Mouse (Mus musculus) cerebellum, adult 2 months (tissue): ENCODE results near the gene Kmt5c. TPM values are rescaled to one million over a fixed set of nuclear protein-coding genes. Genes with fewer than 3 reads are reported as not detected.
"Not testable (repeated sequence)": the region's sequence is repeated elsewhere in the genome, so short reads cannot be mapped to it uniquely, and the experiment has no call there.

Source experiments
- DNase-seq, 2 experiments: peaks; one replicate each; pipeline ENCODE4 v3.0.0; 2021
- H3K27ac ChIP-seq: fragments of 200-500 bp; 2 replicates; pipeline ENCODE4 v1.5.1; 2012; ENCODE audit warnings: low read length, control low read depth, inconsistent platforms; ENCODE audit not compliant: insufficient read depth
- H3K27me3 ChIP-seq: fragments of 200-500 bp; 2 replicates; pipeline ENCODE4 v1.6.1; 2012; ENCODE audit warnings: inconsistent platforms, mild to moderate bottlenecking, low read length, moderate library complexity; ENCODE audit not compliant: control insufficient read depth, insufficient read depth
- H3K4me1 ChIP-seq: fragments of 200-500 bp; 2 replicates; pipeline ENCODE4 v1.6.1; 2011; ENCODE audit warnings: low read length; ENCODE audit not compliant: control insufficient read depth, insufficient read depth
- H3K4me3 ChIP-seq: fragments of 200-500 bp; replicated peaks from 2 replicates; pipeline ENCODE3; 2011; ENCODE audit warnings: mild to moderate bottlenecking, low read depth, low read length, control low read depth; ENCODE audit not compliant: insufficient read depth
- CTCF ChIP-seq: fragments of 200-500 bp; IDR thresholded peaks from 2 replicates; pipeline ENCODE4 v1.5.1; 2011; ENCODE audit warnings: low read depth, mild to moderate bottlenecking, control low read depth, low read length, moderate library complexity, borderline replicate concordance; ENCODE audit not compliant: insufficient read depth
- POLR2A ChIP-seq: fragments of 200-500 bp; IDR thresholded peaks from 2 replicates; pipeline ENCODE4 v1.6.1; 2011; ENCODE audit warnings: low read length, control low read depth, borderline replicate concordance; ENCODE audit not compliant: insufficient read depth
- WGBS: fragments of 180-500 bp; shearing (Covaris S2); methylation state at CpG from one replicate; pipeline ENCODE4 v1.1.7; 2018; 5-methylcytosine and 5-hydroxymethylcytosine counted together
- polyA plus RNA-seq: library from polyadenylated mRNA; depleted of rRNA; stranded (reverse); fragments of >200 nt; gene quantifications from 2 replicates; pipeline ENCODE4 v1.2.3, GENCODE M21; 2012

The Kmt5c gene
- polyA plus RNA-seq, 1 experiment = 81.5 TPM

DNA sequence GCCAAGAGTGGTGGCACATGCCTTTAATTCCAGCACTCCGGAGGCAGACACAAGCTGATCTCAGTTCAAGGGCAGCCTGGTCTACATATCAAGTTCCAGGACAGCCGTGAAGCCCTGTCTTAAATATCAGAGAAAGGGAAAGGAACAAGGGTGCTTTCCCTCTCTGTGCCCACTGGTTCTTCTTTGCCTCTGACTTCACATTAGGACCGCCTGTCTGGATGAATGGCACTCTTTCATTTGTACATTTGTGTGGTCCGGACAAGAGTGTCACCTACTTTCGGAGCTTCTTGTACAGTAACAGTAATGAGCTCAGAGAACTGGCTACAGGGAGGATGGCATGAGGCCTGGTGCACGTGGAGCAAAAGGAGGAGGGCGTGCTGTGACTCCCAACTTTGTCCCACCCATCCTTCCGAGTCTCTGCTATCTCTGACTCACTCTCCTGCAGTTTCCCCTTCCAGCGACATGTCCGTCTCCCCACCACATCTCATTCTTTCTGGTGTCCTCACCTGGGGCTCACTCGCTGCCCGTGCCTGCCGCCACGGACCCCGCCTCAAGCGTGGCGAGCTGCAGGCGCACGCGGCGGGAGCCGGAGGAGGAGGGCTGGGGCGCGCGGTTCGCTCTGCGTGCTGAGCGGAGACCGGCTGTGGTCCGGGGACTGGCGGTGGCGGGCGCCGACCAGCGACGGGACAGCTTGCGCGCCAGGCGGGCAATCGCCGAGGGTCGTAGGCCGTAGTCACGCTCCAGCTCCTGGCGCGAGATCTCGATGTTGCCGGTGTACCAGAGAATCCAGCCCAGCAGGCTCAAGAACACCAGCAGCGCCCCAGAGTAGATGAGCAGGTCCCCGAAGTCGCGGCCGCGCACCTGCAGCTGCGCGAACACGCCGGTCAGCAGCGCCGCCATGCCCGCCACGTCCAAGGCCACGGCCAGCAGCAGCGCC is 48.9 kb downstream of the Kmt5c start:
- H3K4me1 ChIP-seq = peaks cover 20% of the 10 kb centered on the region
- DNase-seq = peak; percentile 69 to 81
- 1% methylated on average over 63 of the region's 64 CpGs for WGBS
- H3K27me3 ChIP-seq = no peaks in the 10 kb centered on the region
- H3K4me3 ChIP-seq = peak overlapping the region; percentile 81
- peak overlapping the region; percentile 93 for H3K27ac ChIP-seq
- peak; percentile 51; the same call in 1 of the 2 replicates for TF ChIP-seq POLR2A
- TF ChIP-seq CTCF = no peak

DNA sequence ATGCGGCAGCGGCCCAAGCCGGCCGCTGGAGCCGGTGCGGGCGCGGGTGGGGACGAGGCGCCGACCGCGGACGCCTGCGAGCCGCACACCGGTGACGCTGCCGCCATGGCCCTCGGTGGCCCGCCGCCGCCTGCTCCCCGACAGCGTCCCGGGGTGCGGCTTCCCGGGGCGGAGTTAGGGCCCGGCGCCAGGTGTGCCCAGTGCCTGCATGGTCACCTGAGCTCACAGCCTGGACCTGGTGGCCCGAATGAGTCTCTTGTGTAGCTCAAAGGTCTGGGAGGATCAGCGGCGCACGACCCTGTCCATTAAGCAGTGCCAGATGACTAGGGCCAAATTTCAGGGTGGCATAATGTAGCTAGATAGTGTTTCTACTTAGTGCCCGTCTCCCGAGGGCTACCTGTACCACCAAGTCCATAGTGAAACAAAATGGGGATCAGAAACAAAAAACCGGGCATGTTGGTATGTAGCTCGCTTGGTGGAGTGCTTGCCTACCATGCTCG is 49.6 kb downstream of the Kmt5c start, which contains the start of gene Tmem238:
Gene Tmem238 (minus strand): TSS at position 221 of the 500 bp plus-strand sequence.
- Histone ChIP-seq H3K27ac (peak within 1 kb of the TSS; percentile 93), H3K4me1 (peaks cover 15% of the 10 kb centered on the region), H3K27me3 (no peaks in the 10 kb centered on the region), H3K4me3 (peak within 1 kb of the TSS; percentile 81)
- TF ChIP-seq CTCF = no peak
- 0 out of 2 replicates have a peak, but pooled peaks have one; percentile 12 for TF ChIP-seq POLR2A
- 3% methylated on average over 40 of the region's 40 CpGs for WGBS
- peak in 1 of 2 experiments; percentile 77 for DNase-seq

DNA sequence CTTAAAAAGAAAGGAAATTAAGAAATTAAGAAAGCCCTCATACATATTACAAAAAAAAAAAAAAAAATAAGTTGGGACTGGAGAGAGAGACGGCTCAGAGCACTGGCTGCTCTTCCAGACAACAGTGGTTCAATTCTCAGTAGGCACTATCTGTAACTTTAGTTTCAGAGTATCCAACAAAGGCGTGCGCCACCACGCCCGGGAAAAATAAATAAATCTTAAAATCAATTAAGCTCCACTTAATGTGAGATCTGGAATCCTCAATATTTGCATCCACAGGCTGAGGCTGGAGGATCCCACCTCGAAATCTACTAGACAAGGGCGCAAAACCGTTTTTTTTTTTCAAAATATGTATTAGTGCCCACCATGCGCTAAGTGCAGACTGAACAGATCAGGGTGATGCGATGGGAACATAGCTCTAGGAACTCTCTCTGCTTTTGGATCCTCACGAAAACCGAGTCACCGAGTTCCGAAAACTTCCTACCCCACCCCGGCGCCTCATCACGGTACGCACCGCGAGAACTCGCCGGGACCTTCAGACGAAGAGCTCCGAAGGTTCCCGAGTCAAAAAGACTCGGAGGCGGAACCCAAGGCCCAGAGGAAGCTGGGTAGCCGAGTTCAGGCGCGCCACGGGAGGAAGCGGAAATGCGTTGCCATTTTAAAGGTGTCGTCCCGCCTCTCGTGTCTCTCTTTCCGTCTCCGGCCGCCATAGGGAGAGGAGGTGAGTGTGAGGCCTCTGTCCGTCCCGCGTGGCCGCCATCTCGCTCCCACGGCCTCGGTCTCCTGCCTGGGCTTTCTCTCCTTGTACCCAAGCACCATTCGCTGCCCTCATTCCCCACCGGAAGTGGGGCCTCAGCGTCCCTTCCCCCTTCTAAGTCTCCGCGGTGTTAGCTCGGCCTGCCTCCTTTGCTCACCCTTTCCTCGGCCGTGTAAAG is 52.6 kb downstream of the Kmt5c start, which contains the start of gene Rpl28:
Gene Rpl28 (plus strand): TSS at position 597 of the 935 bp plus-strand sequence.
- peak; percentile 95 to 96 for DNase-seq
- under 1% methylated on average over 54 of the region's 54 CpGs for WGBS
- Histone ChIP-seq H3K4me3 (peak within 1 kb of the TSS; percentile 99), H3K27me3 (no peaks in the 10 kb centered on the region), H3K27ac (peak within 1 kb of the TSS; percentile 62; the same call in 1 of the 2 replicates), H3K4me1 (peaks cover 3% of the 10 kb centered on the region; the same call in 1 of the 2 replicates)
- no peak for TF ChIP-seq CTCF
- TF ChIP-seq POLR2A = peak; percentile 93

DNA sequence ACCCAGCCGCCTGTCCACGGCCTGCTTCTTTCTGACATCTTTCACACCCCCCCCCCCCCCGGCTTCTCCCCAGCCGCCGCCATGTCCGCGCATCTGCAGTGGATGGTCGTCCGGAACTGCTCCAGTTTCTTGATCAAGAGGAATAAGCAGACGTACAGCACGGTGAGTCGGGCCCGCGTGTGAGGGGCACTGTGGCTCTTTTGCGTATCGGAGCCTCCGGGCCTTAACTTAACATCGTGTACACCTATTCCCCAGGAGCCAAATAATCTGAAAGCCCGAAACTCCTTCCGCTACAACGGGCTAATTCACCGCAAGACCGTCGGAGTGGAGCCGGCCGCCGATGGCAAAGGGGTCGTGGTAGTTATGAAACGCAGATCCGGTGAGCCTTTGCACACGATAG is 53.3 kb downstream of the Kmt5c start:
- WGBS = under 1% methylated on average over 31 of the region's 31 CpGs
- DNase-seq = not testable (repeated sequence)

DNA sequence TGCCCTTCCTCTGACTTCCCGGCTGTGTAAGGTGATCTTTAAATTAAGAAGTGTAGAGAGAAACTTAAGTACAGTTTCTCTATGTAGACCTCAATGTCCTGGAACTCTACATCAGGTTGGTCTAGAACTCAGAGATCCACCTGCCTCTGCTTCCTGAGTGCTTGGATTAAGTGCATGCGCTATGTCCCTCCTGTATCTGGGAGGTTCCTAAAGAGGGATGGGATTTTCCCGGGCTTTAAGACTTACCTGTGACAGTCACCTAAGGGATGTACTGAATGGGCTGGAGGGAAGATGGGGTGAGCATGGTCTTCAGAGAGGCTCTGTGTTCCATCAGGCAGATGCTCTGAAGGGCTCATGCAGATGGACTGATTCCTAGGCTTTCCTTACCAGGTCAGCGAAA is 53.8 kb downstream of the Kmt5c start:
- DNase-seq = no peak
- Histone ChIP-seq H3K4me1 (no peaks in the 10 kb centered on the region), H3K27me3 (no peaks in the 10 kb centered on the region), H3K4me3 (peak overlapping the region; percentile 99), H3K27ac (no peak overlapping the region)
- 38% methylated on average over 4 of the region's 4 CpGs for WGBS
- no peak for TF ChIP-seq POLR2A
- no peak for TF ChIP-seq CTCF

More for the DNA sequence above, 53.3 kb downstream of the Kmt5c start:
- H3K27me3 ChIP-seq, H3K4me1 ChIP-seq: not testable (repeated sequence)
- Histone ChIP-seq H3K4me3 (peak overlapping the region; percentile 99), H3K27ac (peak overlapping the region; percentile 62; the same call in 1 of the 2 replicates)

DNA sequence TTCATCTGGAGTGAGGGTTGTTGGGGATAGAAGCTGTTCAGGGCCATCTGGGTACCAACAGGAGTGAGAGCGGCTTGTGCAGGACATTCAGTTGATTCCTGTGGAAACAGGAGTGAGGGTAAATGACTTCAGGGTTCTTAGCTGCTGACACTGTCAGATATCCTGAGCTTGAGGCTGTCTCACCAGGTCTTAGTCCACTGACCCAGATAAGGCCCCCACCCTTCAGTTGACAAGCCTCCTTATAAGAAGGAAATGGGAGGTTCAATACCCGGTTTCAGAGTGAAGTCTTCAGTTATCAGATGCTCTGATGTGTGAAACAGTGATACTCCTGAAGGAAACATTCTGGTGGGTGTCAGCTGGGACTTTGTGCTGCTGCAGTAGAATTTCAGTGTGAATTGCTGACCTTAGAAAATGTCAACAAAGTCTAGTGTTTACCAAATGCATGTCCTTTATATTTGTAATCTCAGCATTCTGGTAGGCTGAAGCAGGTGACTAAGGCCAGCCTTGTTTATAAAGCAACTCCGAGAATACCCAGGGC is 54.8 kb downstream of the Kmt5c start:
- TF ChIP-seq CTCF (no peak), POLR2A (no peak)
- Histone ChIP-seq H3K4me1 (no peaks in the 10 kb centered on the region), H3K4me3 (no peak overlapping the region), H3K27me3 (no peaks in the 10 kb centered on the region), H3K27ac (no peak overlapping the region)
- DNase-seq = no peak
- 85% methylated on average over 3 of the region's 3 CpGs for WGBS
